Mouse (Mus musculus) bone marrow, adult 2 months (tissue): ENCODE data around the gene Fras1.

ENCODE experiments used
- CTCF ChIP-seq: fragments of 200-500 bp; IDR thresholded peaks from 2 replicates; pipeline ENCODE4 v1.5.1; 2011; ENCODE audit warnings: low read length, control low read depth; ENCODE audit not compliant: control insufficient read depth, insufficient read depth
- POLR2A ChIP-seq: fragments of 200-500 bp; IDR thresholded peaks from 2 replicates; pipeline ENCODE4 v1.6.1; 2011; ENCODE audit warnings: low read depth, mild to moderate bottlenecking, control low read depth, low read length, borderline replicate concordance; ENCODE audit not compliant: control insufficient read depth

DNA sequence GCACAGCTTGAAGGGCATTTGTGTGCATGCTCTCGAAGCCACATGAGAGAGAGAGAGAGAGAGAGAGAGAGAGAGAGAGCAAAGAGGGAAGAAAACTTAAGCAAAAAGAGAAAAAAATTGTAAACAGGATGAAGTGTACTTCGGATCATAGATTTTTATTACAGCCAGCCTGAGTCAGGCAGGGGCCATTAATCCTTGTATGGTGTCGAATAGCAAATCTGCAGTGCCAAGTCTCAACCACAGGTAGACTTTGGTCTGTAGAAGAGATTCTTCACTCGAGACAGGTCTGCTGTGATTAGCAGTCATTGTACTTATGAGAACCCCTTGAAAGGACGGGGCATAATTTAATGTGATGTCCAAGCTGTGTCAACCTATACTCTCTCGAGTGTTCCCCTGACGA lies 383.9 kb downstream of the Fras1 start:
- TF ChIP-seq POLR2A (no peak), CTCF (no peak)
